Mouse (Mus musculus): ENCODE results near the gene Vmn1r55.
"Not testable (repeated sequence)": the region's sequence is repeated elsewhere in the genome, so short reads cannot be mapped to it uniquely, and the experiment has no call there.

The Vmn1r55 gene

DNA sequence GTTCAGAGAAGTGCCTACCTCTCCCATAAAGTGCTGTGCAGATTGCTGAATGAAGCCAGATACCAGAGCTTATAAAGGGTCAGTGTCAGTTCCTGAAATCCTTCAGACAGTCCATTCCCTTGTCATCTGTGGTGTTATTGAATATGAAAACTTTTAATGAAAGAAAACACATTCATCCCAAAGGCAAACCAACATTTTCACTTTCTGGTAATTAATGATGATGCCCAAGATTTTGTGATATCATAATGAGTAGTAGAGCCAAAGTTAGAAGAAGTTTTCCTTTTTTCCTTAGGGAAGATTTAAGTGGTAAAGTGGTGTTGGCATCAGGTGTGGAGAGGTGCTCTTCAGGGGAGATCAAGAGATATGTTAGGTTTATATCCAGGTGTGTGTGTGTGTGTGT, at the start of gene Vmn1r55:
Gene Vmn1r55, minus strand, starts transcription at position 101 of the 400 bp plus-strand sequence.
- DNase-seq (ENCODE audit: low spot score in 2 of 2): not testable (repeated sequence)

DNA sequence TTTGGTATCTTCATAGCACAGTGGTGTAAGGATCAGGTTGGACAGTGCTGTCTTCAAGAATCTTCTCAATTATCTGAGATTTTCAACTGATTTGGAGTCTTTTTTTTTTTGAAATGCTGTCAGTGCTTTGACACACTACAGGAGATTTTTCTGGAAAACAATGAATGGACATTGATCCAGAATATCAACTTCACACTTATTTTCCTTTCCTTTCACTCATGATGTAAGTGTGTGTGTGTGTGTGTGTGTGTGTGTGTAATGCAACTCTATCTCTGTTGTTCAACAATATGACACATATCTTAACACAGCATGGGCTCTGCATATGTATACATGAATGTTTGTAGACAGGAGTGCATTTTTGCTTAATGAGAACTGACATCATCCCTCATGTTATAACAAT, 47.2 kb upstream of the Vmn1r55 start, which contains the start of gene Vmn1r56:
Gene Vmn1r56, minus strand, starts transcription at position 101 of the 400 bp plus-strand sequence.
- not testable (repeated sequence) for DNase-seq (ENCODE audit: low spot score in 2 of 2)

DNA sequence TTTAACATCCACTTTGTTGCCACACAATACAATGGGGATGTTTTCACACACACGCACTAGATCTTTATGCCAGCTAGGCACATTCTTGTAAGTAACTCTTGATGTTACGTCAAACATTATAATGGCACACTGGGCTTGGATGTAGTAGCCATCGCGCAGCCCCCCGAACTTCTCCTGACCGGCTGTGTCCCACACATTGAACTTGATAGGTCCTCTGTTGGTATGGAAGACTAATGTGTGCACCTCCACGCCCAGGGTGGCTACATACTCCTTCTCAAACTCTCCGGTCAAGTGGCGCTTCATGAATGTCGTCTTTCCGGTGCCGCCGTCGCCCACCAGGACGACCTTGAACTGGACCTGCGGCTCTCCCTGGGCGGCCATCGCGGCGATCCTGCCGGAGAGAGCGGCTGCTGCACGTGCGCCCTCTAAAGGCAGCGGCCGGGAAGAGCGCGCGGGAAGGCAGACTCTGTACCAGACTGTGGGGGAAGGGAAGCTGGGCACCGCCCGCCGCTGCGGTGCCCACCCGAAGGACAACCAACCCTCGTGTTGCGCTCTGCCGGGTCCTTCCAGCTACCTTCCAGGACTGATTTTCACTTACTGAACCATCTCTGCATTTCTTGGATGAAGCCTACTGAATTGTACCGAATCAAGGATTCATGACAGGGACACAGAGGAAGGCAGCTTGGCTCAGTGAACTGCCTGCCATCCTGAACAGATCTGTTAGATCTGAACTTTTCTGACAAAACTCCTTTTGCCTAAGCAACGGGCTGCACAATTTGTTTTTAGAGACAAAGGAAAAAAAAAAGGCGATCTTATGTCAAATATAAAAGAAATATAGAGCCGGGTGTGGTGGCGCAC, 23.7 kb downstream of the Vmn1r55 start, which contains the start of gene Rasl2-9:
Gene Rasl2-9, minus strand, starts transcription at position 402 of the 858 bp plus-strand sequence.
- DNase-seq (ENCODE audit: low spot score in 2 of 2): peak; percentile 70 to 81

DNA sequence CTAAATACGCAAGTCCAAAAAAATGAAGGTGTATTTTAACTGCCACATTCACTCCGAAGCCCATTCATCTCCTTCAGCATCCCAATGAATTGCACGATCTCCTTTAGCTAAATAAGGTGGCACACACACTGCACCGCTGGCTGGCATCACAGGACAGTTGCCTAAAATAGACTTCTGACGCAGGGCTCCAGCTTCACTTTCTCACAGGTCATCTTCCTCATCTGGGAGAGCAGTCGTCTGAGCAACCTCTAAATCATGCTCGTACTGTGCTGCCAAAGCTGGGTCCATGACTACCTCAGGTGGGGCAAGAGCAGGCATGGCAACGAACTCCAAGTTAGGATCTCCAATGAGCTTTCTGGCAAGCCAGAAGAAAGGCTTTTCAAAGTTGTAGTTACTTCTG, 24.4 kb downstream of the Vmn1r55 start:
- DNase-seq (ENCODE audit: low spot score in 2 of 2): no peak

DNA sequence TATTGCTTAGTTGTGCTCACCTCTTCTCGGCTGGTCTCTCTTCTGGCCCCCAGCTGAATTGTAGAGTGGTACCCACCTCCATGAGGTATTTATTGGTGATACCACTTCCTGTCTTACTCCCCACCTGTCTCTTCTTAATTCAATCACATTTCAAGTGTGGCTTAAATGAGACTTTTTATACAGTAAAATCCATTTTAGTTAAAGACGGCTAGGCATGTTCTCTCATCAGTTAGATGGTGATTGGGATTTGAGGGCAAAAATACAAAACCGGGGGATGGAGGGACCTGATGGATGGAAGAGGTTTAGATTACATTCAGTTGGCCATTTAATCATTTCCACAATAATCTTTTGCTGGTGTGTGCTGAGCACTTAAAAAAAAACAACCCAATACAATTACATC, 32.6 kb downstream of the Vmn1r55 start, which contains the start of gene Rfpl4:
Gene Rfpl4, minus strand, starts transcription at position 101 of the 400 bp plus-strand sequence.
- DNase-seq (ENCODE audit: low spot score in 2 of 2): no peak

DNA sequence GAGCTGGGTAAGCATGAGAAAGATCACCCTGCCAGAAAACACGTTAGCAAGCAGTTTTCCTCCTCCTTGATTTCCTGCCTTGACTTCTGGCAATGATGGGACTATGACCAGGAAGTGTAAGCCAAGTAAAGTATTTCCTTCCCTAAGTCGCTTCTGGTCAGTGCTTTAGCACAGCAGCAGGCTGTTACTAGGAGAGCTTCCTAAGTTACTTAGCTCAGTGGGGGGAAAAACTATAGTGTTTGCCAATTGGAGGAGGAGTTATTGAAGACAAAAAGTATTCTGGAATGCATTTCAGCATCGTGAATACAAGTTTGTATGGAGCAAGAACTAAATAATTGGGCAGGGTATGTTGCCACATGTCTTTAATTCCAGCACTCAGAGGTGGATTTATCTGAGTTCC, 36.8 kb downstream of the Vmn1r55 start:
- no peak for DNase-seq (ENCODE audit: low spot score in 2 of 2)

DNA sequence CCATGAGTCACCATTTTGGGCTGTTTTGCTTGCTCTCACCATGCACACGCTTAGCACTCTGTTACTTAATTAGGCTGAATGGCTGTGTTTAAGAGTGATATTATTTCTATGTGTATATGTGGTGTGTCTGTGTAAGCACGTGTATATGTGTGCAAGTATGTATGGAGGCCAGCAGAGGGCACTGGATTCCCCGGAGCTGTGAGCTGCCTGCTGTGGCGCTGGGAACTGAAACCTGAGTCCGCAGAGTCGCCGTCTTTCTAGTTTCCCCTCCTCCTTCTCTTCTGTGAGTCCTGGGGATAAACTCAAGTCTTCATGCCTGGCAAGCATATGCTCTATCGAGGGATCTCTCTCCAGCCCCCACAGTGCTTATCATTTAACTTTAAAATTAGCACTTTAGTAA, 40.2 kb downstream of the Vmn1r55 start:
- DNase-seq (ENCODE audit: low spot score in 2 of 2): no peak

DNA sequence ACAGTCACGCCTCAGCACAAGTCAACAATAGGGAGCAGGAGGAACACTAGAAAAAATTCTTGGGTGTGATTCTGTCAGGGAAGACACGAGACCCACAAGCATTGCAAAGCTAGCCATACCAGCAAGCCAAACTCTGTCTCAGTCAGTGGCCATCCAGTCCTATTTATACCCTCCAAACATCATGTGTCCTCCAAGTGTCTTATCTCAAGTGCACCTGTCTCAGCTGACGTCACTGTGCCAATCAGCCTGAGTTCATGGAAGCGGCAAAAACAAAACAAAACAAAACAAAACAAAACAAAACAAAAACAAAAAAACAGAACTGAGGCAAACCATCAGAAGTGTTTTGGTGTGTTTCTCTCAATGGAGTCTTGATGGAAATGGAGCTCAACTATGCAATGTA, 41.2 kb downstream of the Vmn1r55 start:
- DNase-seq (ENCODE audit: low spot score in 2 of 2): no peak

DNA sequence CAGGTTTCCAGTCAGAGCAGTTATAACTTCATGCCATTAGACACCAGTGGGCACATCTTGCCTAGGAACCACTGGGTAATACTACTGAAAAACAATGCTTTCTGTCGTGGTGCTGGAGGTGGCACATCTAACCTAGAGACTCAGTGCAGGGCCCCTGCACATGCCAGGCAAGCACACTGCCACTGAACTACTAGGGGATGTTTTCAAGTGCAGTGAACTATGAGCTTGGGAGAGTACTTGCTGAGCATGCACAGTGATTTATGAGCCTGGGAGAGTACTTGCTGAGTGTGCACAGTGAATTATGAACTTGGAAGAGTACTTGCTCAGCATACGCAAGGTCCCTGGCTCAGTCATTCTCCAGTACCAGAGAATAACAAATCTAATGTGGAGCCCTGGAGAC, 46.9 kb downstream of the Vmn1r55 start:
- DNase-seq (ENCODE audit: low spot score in 2 of 2): no peak

DNA sequence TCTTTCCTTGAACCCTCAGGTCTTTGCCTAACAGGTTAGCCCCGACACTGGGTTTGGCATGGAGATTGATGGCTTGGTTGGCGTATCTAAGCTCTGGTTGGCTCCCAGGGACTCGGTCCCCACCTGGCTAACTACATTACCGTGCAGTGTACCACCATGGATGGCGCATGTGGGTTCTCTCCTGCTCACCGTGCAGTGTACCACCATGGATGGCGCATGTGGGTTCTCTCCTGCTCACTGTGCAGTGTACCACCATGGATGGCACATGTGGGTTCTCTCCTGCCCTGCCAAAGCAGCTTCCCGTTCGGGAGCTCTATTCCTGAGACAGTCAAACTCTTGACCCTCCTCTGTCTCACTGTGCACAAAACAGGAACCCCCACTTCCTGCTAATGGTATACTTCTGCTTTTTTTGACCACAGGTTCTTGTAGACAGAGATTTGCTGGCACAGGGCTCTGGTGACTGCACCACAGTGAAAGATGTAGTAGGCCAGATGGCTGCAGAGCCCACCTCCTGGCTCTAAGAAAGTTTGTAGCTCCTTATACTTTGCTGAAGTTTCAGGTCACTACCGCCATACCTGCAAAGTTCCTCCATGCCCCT, 48.3 kb downstream of the Vmn1r55 start:
- no peak for DNase-seq (ENCODE audit: low spot score in 2 of 2)

DNA sequence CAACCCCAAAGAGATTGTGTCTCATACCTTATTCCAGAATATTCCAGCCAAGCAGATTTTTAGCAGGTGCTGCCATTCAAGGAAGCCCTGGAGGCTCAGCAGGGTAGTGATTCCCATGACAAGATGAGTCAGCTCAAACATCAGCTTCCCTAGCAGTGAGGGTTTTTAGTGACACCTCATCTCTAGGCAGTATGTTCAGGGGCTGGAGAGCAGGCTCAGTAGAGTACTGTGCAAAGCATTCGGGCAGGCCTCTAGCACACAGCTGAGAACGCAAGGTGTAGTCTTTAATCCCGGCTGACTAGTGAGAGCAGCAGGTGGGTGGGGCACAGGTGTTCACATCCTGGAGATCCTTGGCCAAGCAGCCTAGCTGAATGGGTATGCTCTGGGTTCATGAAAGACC, 49.7 kb downstream of the Vmn1r55 start:
- DNase-seq (ENCODE audit: low spot score in 2 of 2): no peak

DNA sequence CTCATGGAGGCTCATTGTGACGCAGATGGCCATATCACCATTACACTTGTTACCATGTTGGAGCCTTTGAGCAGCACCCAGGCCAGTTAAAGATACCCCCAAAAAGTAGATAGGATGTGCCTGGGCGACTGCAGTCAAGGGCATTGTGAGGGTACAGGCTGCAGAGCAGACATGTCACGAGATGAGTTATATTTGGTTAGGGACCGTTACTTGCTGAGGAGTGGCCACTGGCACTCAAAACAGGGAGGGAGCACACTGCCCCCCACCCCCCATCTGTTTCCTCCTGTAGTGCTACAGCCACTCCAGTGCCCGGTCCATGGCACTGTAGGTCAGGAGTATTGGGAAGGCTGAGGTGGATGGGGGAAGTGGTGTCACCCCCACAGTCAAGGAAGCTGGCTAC, 50.7 kb downstream of the Vmn1r55 start:
- DNase-seq (ENCODE audit: low spot score in 2 of 2): no peak

DNA sequence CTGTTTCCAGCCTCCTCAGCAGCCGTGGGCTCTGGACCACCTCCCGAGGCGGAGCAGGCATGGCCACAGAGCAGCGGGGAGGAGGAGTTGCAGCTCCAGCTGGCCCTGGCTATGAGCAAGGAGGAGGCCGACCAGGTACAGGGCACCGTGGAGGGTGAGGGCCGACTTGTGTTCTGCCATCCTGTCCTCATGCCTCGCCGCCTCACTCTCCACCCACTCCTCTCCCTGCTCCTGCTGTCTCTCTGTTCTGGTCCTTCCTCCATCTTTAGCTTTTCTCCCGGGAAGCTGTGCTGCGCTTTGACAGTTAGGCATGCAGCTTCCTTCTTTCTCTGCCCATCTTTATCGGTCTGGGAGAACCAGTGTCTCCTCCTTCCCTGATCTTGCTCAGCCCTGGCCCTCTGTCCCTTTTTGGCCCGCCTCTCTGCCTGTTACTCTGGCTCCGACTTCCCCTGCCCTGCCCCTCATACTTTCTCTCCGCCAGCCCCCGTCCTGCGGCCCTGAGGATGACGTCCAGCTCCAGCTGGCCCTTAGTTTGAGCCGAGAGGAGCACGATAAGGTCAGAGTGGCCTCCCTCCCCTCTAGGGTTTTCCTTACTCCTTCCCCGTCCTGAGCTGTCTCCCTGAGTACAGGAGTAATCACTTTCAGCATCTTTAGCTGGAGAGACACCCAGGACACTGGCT, 56.5 kb downstream of the Vmn1r55 start:
- no peak for DNase-seq (ENCODE audit: low spot score in 2 of 2)

DNA sequence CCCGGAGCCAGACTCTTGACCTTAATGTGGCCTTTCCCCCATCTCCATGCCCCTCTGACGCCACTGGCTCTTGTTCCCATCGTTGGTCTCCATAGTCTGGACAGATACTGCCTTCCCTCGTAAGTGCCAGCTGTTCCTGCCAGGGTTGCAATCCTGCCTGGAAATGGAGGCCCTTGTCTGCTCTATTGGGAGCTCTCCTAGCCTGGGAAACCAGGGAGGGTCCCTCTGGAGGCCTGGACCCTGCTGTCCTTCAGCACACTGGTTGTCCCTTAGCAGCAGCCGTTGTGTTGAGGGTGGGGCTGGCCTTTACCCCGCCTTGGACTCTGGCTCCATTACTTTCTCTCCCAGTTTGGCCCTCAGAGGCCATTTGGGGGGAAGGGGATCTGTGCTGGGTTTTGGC, 57.1 kb downstream of the Vmn1r55 start:
- DNase-seq (ENCODE audit: low spot score in 2 of 2): no peak

DNA sequence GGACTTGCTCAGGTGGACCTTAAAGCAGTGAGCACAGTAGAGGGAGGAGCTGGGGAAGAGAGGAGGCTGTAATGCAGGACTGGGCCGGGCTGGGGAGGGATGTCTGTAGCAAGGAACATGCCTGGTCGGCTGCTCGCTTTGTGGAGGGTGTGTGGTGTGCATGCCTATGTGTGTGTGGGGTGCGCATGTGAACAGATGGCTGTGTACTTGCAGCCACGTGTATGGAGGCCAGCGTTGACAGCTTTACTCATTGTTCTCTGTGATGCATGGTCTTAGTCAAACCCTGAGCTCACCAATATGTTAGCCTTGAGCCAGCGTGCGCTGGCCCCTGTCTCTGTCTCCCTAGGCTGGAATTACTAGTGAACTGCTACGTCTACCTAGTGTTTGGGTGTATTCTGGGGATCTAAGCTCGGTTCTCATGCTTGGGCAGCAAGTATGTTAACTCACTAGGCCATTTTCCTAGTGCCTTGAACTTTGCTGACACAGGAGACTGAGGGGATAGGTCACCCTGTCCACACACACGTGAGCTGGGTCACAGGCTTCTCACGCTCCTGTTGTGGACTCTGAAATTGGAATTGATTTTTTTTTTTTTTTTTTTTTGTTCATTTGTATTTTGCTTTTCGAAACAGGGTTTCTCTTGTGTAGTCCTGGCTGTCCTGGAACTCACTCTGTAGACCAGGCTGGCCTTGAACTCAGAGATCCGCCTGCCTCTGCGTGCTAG, 58.3 kb downstream of the Vmn1r55 start:
- DNase-seq (ENCODE audit: low spot score in 2 of 2): no peak

DNA sequence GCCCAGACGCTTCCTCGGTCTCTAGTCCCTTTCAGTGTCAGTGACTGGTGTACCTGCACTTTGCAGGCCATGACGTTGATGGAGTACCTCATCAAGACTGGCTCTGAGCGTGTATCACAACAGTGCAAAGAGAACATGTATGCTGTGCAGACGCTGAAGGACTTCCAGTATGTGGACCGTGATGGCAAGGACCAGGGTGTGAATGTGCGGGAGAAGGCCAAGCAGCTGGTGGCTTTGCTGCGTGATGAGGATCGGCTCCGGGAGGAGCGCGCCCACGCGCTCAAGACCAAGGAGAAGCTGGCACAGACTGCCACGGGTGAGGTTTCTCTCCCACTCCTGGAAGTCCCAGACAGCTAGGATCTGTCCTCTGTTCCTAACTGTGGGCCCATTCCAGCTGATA, 59.6 kb downstream of the Vmn1r55 start:
- no peak for DNase-seq (ENCODE audit: low spot score in 2 of 2)

DNA sequence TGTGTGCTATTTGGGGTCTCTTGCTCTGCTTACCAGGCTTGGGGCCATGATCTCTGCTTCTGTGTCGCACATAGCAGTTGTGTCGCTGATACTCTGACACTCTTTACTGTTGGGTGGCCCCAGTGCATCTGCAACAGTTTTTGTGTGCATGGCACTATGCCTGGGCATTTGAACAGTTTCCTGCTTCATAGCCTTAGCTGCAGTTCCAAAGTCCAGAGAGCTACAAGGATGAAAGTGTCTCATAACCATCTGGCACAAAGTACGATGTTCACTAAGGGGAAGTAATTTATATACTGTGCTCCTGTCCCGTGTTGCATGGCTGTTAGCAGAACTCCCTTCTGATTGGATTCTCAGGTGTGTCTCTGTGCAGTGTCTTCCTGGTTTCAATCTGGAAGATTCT, 61.6 kb downstream of the Vmn1r55 start:
- no peak for DNase-seq (ENCODE audit: low spot score in 2 of 2)

DNA sequence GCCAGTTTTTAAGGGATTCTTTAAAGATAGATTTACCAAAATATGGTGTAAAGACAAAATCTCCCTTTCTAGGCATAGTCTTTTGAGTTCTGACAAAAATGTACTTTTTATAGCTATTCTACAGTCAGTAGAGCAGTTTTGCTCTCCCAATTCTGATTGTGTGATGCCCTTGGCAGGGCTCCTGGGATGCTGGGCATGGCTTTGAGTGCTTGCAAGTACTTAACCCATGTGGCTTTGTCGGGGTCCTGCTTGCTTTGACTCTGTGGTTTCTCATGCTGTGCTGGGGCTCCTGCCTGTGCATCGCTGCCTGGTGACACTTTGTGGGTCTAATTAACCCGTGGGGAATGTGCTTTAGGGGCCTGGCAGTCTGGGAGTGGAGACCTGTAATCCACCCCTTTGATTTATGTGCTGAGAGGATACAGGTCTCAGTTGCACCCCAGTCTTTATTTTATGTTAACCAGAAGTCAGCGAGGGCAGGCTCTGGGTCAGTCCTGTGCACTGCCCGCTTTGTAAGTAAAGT, 62.5 kb downstream of the Vmn1r55 start:
- no peak for DNase-seq (ENCODE audit: low spot score in 2 of 2)

DNA sequence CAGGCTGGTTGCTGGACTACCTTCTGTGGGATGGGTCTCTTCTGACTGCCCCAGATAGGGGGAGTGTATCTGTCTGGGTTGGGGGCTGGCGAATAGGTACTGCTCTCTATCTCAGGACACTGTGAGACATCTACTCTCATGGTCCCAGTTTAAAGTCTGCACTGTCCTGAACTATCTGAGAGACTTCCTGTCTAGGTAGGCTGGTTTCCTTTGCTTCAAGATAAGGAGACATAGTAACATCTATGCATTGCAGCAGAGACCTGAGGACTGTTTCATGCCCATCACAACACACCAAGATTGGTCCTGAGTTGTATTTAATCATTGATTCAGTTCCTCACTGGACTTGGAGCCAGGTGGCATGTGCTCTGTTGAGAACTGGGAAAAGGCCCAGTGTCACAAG, 64.0 kb downstream of the Vmn1r55 start:
- DNase-seq (ENCODE audit: low spot score in 2 of 2): no peak

DNA sequence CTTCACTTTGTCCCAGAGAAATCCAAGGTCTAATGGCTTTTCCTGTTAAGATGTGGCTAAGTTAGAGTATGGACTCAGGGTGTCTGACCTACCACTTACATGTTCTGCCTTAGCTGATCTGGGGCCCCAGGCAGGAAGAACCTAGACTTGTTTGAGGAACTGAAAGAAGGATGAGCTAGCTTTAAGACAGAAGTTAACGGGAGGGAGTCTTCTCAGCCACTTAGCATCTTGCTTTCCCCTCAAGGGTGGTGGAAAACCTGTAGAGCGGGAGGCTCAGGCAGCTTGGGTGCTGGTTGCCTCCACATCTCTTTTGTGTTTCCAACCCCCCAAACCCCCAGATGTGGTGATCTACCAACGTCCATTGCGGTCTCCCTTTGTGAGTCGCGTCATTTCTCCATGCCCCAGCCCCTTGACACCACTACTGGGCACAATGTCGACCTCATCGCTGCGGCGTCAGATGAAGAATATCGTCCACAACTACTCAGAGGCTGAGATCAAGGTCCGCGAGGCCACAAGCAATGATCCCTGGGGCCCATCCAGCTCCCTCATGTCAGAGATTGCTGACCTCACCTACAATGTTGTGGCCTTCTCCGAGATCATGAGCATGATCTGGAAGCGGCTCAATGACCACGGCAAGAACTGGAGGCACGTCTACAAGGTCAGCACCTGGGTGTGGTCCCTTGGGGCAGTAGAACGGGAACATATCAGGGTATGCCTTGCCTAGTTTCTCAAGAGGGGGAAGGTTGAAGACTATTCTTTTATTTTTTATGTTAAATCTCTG, 66.0 kb downstream of the Vmn1r55 start:
- DNase-seq (ENCODE audit: low spot score in 2 of 2): no peak

DNA sequence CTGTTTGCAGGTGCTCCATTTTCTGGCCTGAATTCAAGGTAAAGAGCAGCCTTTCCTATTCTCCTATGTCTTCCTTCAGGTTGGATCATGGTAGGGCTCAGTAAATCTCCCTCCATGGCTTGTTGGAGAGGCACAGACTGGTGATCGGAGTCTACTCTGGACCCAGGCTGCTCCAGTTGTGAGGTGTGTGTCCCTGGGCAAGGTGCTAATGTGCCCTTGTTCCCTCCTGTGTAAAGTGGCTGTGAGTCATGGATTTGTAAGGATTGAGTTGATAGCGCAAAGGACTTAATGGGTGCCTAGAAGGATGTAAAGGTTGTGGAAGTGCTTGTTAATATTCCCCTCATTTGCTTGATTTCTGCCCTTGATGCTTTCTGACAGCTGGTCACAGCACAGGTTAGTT, 67.5 kb downstream of the Vmn1r55 start:
- no peak for DNase-seq (ENCODE audit: low spot score in 2 of 2)
